Mouse (Mus musculus): ENCODE data around the gene Arhgap30. TPM values are rescaled to one million over a fixed set of nuclear protein-coding genes. Genes with fewer than 3 reads are reported as not detected.

Gene Arhgap30
- total RNA-seq, 2 experiments from 2014 or later = 0.38 to 0.73 TPM

- no peak overlapping the region for H3K27ac ChIP-seq
- TF ChIP-seq CTCF (IDR thresholded peaks at IDR 0.05) = no peak
- intact Hi-C loops (cut with DNase I) = no loop called here
- no peak overlapping the region for H3K4me3 ChIP-seq
- no peak for DNase-seq
Measured at GRCm38 (mm10) chr1:171384361-171384760, 4.4 kb upstream of the Arhgap30 start.

GRCm38 (mm10) chr1:171385171-171385570, 3.6 kb upstream of the Arhgap30 start:
- intact Hi-C loops (cut with DNase I) = no loop called here
- Histone ChIP-seq H3K27ac (no peak overlapping the region), H3K4me3 (no peak overlapping the region)
- DNase-seq = no peak
- TF ChIP-seq CTCF (IDR thresholded peaks at IDR 0.05) = no peak

GRCm38 (mm10) chr1:171387099-171387498, 1.7 kb upstream of the Arhgap30 start:
- intact Hi-C loops (cut with DNase I) = no loop called here
- no peak for DNase-seq
- TF ChIP-seq CTCF (IDR thresholded peaks at IDR 0.05) = peak; percentile 33; the same call in 1 of the 2 replicates
- no peak overlapping the region for H3K27ac ChIP-seq
- no peak overlapping the region for H3K4me3 ChIP-seq

GRCm38 (mm10) chr1:171390101-171390500, 1.3 kb downstream of the Arhgap30 start:
- intact Hi-C loops (cut with DNase I) = no loop called here
- TF ChIP-seq CTCF (IDR thresholded peaks at IDR 0.05) = no peak
- Histone ChIP-seq H3K27ac (peak overlapping the region; percentile 54), H3K4me3 (peak overlapping the region; percentile 45)
- peak; percentile 36 for DNase-seq

- intact Hi-C loops (cut with DNase I) = no loop called here
- no peak overlapping the region for H3K27ac ChIP-seq
- no peak for TF ChIP-seq CTCF (IDR thresholded peaks at IDR 0.05)
- no peak overlapping the region for H3K4me3 ChIP-seq
- DNase-seq = no peak
Measured at GRCm38 (mm10) chr1:171401821-171402220, 13.1 kb downstream of the Arhgap30 start.

- no peak for DNase-seq
- intact Hi-C loops (cut with DNase I) = no loop called here
- no peak for TF ChIP-seq CTCF (IDR thresholded peaks at IDR 0.05)
- no peak overlapping the region for H3K27ac ChIP-seq
- no peak overlapping the region for H3K4me3 ChIP-seq
Measured at GRCm38 (mm10) chr1:171402991-171403390, 14.2 kb downstream of the Arhgap30 start.

GRCm38 (mm10) chr1:171407263-171407662, 18.5 kb downstream of the Arhgap30 start:
- intact Hi-C loops (cut with DNase I) = no loop called here
- Histone ChIP-seq H3K27ac (no peak overlapping the region), H3K4me3 (no peak overlapping the region)
- no peak for DNase-seq
- TF ChIP-seq CTCF (IDR thresholded peaks at IDR 0.05) = no peak

GRCm38 (mm10) chr1:171410231-171410630, 21.5 kb downstream of the Arhgap30 start:
- intact Hi-C loops (cut with DNase I) = loop anchor here (5.0 to 10.0 kb wide), 2 partner anchors 48 to 65 kb away; partner anchors contain the start of gene Klhdc9
- peak overlapping the region; percentile 98; the same call in 1 of the 2 replicates for H3K27ac ChIP-seq
- no peak for TF ChIP-seq CTCF (IDR thresholded peaks at IDR 0.05)
- no peak overlapping the region for H3K4me3 ChIP-seq
- no peak for DNase-seq

GRCm38 (mm10) chr1:171410947-171411484, 22.3 kb downstream of the Arhgap30 start, which contains the start of gene Usf1:
Usf1 (plus strand) TSS chr1:171411313.
- TF ChIP-seq CTCF (IDR thresholded peaks at IDR 0.05) = no peak
- DNase-seq = peak; percentile 97
- H3K4me3 ChIP-seq = peak within 1 kb of the TSS; percentile 85
- intact Hi-C loops (cut with DNase I) = loop anchor here (5.0 to 10.0 kb wide), 2 partner anchors 49 to 64 kb away; partner anchors contain the start of gene Klhdc9
- peak within 1 kb of the TSS; percentile 98 for H3K27ac ChIP-seq

GRCm38 (mm10) chr1:171411492-171411941, 22.8 kb downstream of the Arhgap30 start:
- peak overlapping the region; percentile 85 for H3K4me3 ChIP-seq
- intact Hi-C loops (cut with DNase I) = loop anchor here (5.0 to 10.0 kb wide), 2 partner anchors 49 to 63 kb away; partner anchors contain the start of gene Klhdc9
- H3K27ac ChIP-seq = peak overlapping the region; percentile 98
- DNase-seq = peak; percentile 74
- no peak for TF ChIP-seq CTCF (IDR thresholded peaks at IDR 0.05)

- H3K27ac ChIP-seq = peak overlapping the region; percentile 98
- TF ChIP-seq CTCF (IDR thresholded peaks at IDR 0.05) = no peak
- peak overlapping the region; percentile 85 for H3K4me3 ChIP-seq
- intact Hi-C loops (cut with DNase I) = loop anchor here (5.0 to 10.0 kb wide), 2 partner anchors 50 to 63 kb away; partner anchors contain the start of gene Klhdc9
- no peak for DNase-seq
Measured at GRCm38 (mm10) chr1:171412001-171412441, 23.3 kb downstream of the Arhgap30 start.

- intact Hi-C loops (cut with DNase I) = loop anchor here (5.0 to 10.0 kb wide), 2 partner anchors 50 to 62 kb away; partner anchors contain the start of gene Klhdc9
- TF ChIP-seq CTCF (IDR thresholded peaks at IDR 0.05) = no peak
Measured at GRCm38 (mm10) chr1:171412446-171412845, 23.7 kb downstream of the Arhgap30 start.

GRCm38 (mm10) chr1:171413608-171414007, 24.9 kb downstream of the Arhgap30 start:
- TF ChIP-seq CTCF (IDR thresholded peaks at IDR 0.05) = no peak
- intact Hi-C loops (cut with DNase I) = loop anchor here (5.0 to 10.0 kb wide), 2 partner anchors 51 to 61 kb away; partner anchors contain the start of gene Klhdc9
- no peak for DNase-seq
- Histone ChIP-seq H3K27ac (no peak overlapping the region), H3K4me3 (no peak overlapping the region)

More at GRCm38 (mm10) chr1:171412446-171412845, 23.7 kb downstream of the Arhgap30 start:
- no peak for DNase-seq
- Histone ChIP-seq H3K4me3 (peak overlapping the region; percentile 85), H3K27ac (peak overlapping the region; percentile 98)

Data from gastrocnemius, adult 2 months (tissue).